Mouse (Mus musculus) gastrocnemius, adult 8-10 months (tissue): ENCODE results near the gene Pank3. TPM values are rescaled to one million over a fixed set of nuclear protein-coding genes. Genes with fewer than 3 reads are reported as not detected.
A peak's percentile ranks its signal among the peaks of the same experiment; 100 is the strongest.
"Not testable (repeated sequence)": the region's sequence is repeated elsewhere in the genome, so short reads cannot be mapped to it uniquely, and the experiment has no call there.

Experiments
- DNase-seq, 2 experiments: peaks; one replicate each; pipeline ENCODE4 v3.0.0; 2022; ENCODE audit warnings: low spot score in 2 of 2
- total RNA-seq, 4 experiments: library from RNA; stranded (reverse); gene quantifications; 2 replicates each; pipeline ENCODE4 v1.2.4; 2022

Pank3 gene
- total RNA-seq, 4 experiments from 2014 or later, result 13.6 to 19.4 (median 16.7) TPM

DNA sequence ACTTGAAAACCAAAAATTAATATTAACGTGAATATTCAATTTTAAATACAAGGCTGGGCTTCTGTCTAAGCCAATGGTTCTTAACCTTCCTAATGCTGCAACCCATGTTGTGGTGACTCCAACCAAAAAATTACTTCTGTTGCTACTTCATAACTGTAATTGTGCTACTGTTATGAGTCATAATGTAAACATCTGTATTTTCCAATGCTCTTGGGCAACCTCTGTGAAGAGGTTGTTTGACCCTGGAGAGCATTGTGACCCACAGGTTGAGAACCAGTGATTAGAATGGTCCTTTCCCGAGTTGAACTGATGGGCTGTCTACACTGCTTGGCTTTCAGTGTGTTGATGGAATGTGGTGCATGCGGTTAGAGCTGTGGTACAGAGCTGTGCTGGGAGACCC, 7.2 kb downstream of the Pank3 start:
- no peak for DNase-seq

DNA sequence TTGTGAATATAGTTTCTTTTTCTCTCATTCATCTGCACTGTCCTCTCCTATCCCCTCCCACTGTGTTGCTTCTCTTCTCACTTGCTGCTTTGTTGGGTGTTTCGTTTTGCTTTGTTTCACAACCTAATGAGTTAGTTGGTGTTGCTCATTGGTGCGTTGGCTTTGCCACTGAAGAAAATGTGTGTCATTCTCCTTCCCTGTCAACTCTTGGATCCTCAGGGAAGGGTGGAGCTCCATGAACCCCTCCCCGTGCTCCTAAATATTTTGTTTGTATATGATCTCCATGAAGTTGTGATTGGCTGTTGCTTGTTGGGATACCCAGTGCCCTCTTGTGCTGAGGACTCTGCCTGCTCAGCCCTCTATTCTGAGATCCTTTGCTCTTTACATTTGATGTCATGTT, 11.1 kb downstream of the Pank3 start:
- DNase-seq, result no peak

DNA sequence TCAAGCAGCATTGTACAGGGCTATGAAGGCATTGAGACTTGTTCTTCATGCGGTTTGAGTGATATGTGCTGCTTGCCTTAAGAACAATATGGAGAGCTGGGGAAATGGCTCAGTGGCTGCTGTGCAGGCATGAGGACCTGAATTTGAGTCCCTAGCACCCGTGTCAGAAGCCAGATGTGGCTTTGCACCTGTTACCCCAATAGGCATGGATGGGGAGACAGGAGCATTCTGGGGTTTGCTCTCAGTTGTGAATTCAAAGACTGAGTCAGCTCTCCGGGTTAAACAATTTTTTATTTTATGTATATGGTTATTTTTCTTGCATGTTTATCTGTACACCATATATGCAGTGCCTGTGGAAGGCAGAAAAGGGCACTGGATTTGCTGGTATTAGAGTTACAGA, 13.2 kb downstream of the Pank3 start:
- DNase-seq, result no peak

DNA sequence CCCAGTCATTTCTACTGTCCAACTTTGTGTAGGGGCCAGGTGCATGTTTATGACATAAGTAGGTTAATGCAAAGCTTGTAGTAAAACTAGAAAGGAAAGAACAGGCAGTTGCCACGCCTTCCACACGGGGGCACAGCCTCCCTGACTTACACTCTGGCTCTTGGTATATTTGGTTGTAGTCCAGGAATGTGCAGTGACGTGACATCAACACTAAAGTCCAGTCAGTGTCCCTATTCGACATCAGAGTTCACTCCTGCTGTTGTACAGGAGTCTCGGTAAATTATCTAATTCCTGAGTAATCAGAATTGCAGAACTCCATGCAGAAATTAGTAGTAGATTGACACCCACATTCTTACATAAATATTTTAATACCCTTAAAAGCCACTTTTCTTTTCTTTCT, 13.8 kb downstream of the Pank3 start:
- DNase-seq, result no peak

DNA sequence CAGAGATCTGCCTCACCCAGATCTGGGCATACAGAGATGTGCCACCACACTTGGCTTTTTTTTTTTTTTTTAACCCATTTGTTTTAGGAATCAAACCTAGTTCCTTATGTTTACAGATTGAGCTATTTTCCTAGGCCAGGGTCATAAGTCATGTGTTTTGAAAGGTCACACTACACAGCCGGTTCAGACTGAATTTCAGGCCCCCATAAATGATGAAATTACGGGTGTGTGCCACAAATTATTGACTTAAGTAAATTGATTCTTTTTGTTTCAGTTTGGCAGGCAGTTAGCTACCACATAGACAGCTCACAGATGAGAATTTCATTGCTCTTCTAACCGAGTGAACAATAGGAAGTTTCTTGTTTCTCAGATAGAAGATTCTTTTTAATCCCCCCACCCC, 14.7 kb downstream of the Pank3 start:
- no peak for DNase-seq

DNA sequence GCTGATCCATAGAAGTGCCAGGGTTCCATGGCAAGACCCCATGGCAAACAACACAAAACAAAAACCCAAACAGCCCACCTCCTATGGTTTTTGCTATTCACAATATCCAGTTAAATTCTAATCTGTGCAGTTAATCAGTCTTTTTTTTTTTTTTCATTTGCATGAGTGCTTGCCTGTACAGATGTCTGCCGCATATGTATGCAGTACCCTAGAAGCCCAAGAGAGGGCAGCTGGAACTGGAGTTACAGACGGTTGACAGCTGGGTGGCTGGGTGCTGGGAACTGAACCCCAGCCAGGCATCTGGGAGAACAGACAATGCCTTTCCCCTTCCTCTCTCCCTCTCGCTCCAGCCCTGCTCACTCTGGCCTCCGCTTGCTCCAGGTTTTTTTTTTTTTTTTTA, 15.3 kb downstream of the Pank3 start:
- no peak for DNase-seq

DNA sequence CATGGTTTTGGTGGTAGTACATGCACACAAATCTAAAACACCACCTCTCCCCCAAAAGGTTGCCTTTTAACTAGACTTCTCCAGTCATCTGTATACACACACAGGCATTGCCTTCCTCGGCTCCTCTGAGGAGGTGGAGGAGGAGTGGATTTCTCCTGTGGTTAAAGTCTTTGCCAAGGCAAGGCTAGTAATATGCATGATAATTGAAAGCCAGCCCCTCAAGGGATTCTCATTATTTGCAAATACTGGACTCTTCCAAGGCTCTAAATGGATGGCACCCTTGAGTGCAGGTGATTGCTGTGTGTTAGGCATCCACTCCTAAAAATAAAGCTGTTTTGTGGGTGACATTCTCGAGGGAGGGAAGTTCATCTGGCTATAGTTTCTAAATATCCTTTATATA, 19.2 kb downstream of the Pank3 start:
- no peak for DNase-seq

DNA sequence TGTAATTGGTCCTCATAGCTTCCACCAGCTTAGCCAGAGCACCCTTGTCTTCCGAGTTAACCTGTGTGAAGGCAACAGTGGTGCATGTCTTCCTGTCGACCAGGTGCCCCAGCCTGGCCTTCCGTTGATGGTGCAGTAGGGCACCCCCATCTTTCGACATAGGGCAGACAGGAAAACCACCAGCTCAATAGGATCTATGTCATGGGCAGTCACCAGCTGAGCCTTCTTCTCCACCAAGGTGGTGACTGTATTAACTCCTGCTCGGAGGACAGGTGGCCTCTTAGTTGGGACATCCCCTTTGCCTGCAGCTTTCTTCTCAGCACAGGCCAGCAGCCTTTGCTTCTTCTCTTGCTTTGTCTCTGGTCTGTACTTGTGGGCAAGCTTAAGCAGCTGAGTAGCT, 23.5 kb downstream of the Pank3 start:
- not testable (repeated sequence) for DNase-seq

DNA sequence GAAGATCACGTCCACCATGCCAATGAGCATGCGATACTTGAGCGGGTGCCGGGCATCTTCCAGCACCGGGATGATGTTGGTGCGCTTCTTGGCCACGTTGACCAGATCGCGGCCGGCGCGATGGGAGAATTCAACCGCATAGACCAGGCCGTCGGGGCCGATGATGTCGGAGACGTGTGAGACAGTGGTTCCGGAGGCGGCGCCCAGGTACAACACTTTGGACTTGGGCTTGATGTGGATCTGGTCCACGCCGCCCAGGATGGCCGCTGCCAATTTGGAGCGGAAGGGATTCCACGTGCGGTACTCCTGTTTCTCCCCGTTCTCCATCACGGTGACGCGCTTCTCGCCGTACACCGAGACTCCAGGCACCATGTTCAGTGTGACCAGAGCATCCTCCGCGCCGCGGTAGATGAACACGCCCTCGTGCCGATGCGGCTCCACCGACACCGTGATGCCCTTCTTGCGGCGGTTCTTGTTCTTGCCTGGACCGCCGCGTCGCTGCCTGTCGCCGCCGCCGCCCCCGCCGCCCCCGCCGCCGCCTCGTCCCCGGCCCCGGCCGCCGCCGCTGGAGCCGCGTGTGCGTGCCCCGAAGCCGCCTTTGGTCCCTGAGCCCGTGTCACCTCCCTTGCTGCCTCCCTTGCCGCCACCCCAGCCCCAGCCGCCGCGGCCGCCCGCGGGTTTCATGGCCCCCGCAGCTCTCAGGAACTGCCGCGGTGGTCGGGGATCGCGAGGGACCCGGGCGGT, 28.6 kb downstream of the Pank3 start:
- DNase-seq, result no peak

DNA sequence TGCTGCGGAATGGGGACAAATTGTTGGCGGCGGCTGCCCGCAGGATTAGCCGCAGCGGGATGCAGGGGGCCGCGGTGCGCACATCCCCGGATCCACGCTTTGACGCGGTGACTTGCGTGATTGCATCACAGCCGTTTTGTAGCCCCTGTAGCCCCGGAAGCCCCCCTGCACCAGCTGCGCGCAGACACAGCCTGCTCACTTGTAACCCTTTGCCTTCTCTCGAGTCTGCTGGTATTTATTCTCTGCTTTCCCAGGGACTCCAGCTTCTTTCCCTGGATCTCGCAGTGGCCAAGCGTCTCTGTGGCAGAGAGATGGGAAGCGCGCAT, 29.2 kb downstream of the Pank3 start:
- no peak for DNase-seq

DNA sequence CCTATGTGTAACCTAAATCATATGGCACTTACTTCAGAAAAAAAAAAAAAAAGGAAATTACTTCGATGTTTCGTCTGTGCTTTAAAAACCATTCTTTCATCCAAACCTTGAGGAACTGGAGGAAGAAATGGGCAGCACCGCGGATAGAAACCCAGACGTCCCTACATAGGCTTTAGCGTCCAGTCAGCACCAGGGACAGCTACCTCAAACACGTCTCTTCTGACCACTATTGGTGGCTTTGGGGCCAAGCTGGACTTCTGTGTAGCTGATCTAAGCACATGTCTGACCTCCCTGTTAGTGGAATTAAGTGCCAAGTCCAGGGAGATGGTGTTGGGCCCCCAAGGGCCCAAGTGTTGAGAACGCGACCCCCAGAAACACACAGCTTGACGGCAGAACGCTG, 29.6 kb downstream of the Pank3 start, which contains the start of gene Fbll1:
Gene Fbll1, minus strand, starts transcription at position 11 of the 400 bp plus-strand sequence.
- DNase-seq, result no peak

DNA sequence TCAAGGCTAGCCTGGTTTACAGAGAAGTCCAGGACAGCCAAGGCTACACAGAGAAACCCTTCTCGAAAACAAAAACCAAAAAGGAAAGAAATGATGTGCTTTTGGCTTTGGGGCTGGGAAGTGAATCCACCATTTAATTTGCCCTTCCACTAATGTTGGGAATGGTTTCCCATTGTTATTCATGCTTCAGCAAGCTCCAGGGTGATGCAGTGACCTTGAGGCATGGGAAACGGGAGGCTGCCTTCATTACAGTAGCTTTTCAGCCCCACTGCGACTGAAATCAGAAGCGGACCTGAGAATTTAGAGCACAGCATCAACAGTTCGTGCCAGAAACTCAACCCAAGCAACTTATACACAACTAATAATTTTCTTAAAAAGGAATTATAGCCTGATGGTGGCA, 32.0 kb downstream of the Pank3 start:
- no peak for DNase-seq

DNA sequence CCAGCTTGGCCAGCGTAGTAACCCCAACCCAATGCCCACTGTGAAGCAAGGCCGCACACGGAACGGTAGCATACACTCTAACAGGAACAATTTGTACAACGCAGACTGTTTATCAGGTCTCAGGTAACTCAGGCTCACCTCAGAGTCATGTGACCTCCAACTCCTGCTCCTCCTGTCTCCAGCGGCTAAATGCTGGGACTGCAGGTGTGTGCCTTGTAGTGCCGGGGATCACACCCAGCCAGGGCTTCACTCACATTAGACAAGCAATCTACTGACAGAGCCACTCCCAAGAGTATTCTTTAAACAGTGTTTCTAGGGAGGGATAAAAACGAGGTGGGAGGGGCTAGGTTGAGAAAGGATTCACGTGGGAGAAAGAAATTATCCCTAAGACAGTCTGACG, 42.2 kb downstream of the Pank3 start:
- DNase-seq, result no peak

DNA sequence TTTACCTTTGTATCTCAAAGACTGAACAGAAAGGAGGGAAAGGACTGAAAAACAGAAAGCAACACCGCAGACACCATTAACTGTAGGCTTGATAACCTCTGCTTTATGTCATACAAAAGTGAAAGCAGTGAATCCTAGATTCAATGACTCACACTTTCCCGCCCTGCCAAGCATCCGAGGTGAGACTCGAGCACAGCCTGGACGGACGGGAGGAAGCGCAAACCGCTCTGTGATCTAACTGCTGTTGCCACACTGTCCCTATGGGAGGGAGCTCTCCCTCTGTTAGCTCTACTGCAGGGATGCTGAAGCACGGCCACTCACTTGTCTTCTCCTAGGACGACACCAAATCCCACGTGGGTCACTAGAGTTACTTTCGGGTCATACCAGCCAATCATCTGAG, 47.0 kb downstream of the Pank3 start:
- no peak for DNase-seq

DNA sequence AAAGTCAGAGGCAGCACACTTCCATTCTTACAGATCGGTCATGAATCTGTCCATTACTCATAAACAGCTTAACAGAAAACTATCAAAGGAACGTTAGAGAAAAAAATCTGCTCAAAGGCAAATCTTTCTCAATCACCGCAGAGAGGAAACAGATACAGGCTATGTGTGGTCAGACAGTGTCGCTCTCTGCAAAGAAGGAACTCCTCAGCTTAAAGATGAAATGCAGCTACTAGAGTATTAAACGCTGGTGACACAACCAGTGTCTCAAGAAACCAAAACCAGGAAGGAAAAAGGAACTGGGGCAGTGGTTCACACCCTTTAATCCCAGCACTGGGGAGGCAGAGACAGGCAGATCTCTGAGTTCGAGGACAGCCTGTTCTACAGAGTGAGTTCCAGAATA, 58.4 kb downstream of the Pank3 start:
- DNase-seq, result no peak

DNA sequence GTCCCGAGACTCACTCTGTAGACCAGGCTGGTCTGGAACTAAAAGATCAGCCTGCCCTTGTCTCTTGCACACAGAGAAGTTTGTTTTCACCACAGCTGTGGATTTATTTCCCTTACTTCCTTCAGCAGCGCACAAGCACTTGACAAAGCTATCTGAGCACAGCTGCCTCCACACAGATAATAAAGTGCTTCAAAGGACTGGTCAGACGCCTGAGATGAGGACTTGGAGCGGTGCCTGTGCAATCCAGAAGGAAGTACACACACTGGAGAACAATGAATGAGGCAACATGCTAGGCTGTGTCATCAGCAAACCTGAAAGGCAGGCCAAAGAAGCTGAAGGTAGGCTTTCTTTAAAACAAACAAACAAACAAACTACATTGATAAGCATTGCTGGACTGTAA, 62.9 kb downstream of the Pank3 start:
- no peak for DNase-seq

DNA sequence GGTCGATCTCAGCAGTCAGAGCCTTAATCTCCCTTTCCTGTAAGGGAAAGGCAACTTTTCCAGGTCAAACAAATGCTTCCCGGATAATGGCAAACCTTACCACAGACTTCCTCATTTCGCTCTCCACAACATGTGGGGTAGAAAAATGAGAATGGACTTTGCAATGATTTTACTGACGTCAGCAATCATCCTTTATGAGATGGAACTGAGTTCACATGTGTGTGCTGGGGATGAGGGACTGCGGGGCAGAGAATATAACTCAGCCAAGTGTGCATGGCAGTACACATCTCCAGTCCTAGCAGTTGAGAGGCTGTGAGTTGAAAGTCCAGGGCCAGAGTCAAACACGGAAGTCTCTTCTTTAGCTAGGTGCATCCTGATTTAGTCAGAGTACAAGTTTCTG, 64.0 kb downstream of the Pank3 start:
- DNase-seq, result no peak

DNA sequence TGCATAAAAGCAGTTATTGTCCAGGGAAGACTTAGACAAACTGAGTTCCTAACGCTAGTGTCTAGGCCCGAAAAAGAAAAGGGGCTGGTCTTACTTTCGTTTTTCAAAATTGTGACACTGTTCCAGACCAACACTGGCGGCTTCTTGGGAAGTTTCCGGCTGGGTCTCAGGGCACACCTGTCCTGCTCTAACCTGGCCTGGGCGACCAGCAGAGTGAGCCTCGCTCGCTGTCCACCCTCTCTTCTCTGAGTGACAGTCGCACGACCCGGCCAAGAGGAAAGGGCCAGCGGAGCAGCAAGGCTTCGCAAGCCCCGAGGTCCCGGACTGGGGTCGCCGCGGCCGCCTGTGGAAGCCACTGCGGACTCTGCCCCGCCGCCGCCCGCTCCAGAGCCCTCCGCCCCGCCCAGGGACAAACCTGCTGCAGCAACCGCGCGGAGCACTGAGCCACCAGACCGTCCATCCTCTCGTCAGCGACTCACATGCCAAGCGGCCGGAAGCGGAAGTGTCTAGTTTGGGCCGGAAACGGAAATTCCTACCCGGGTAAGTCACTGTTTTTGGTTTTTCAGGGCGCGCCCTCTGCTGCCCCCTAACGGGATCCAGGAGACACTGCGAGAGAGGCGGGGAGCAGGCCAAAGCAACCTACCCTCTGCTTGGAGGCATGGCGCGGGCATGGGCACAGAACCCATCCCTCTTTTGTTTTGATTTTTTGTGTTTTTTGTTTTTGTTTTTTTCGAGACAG, 64.9 kb downstream of the Pank3 start, which contains the start of gene Rars:
Gene Rars, minus strand, starts transcription at position 485 of the 739 bp plus-strand sequence.
- DNase-seq, result peak; percentile 80 to 86

DNA sequence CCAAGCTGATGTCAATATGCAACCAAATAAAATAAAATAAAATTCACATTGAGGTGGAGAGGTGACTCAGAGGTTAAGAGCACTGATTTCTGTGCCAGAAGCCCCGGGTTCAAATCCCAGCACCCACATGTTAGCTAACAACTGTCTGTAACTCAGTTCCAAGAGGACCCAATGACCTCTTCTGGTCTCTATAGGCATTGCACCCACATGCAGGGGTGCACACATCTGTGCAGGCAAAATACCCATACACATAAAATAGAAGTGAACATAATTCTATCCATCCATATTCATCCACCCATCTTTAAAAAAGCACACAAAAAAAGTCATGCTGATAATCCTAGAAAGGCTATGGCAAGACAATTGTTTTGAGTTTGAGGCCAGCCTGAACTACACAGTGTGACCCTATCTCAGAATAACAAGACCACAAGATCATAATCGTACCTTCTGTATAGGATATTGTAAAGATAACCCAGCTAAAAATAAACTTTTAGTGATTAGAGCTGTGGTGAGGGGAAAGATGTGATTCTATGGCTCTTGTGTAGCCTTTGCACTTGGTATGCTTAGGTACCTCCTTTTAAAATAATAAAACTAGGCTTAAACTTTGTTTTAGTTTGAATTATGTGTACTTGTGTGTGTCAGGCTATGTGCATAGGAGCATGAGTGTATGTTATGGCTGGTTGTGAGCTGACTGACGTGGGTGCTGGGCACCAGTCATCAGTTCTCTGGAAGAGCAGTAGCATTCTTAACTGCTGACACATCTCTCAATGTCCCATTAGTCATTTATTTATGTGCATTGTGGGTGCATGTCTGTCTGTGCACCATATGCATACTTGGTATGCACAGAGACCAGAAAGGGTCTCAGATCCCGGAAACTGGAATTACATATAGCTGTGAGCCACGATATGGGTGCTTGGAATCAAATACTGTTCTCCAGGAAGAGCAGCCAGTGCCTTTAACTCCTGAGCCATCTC, 68.2 kb downstream of the Pank3 start:
- no peak for DNase-seq

DNA sequence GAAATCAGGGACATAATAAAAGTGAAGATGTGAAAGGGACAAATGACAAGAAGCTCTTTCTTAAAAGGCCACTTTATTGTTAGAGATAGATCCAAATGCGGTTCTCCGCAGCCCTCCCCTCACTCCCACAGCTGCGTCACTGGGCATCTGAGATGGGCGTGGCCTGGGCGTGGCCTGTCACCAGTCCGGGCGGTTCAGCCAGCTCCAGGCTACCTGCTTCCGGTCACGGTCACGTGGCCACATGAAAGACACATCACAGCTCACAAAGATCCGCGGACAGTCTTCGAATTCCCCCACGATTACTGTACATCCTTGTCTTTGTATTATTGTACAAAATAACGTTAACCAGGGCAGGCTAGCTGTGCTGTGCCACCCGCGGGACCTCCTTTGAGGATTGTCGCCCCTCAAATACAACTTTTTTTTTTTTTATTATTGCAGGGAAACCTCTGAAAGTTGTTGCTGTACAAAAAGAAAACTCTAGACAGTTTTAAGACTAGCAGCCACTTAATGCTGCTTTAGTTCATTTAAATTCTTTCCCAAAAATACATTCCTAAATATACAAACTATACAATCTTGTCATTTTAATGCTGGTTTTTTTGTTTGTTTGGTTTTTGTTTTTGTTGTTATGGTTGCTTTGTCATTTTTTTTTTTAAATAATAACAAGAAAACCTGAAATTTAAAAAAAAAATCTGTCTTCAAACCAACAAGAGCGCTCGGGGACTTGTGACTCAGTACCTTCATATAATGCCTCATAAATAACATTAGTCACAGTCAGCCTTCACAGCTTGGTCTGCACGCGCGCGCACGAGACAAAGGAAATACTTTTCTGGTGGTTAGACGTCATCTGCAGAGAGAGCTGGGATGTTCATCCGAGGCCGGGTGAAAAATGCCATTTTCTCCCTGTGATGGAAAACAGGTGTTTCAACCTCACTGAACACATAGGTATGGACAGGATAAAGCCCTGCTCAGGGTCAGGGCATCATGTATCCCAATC, 69.4 kb downstream of the Pank3 start:
- DNase-seq, result peak; percentile 83 to 90

DNA sequence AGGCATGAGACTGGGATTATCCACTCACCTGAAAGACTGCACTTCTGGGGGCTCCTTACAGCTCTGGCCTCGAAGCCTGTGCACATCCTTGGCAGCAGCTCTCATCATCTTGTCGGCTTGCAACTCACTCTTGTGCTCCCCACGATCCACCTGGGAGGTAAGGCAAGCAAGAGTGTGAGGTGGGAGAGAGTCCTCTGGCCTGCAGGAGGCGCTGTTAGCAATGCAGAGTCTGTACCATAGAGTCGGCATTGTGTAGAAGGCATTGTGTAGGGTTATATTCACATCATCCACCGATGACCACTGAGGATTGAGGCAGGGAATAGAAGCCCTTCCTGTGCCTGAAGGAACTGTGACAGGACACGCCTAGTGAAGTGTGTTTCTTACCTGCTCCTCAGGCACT, 71.0 kb downstream of the Pank3 start:
- no peak for DNase-seq
